Mouse (Mus musculus): ENCODE results near the gene Pgbd1. TPM values are rescaled to one million over a fixed set of nuclear protein-coding genes. Genes with fewer than 3 reads are reported as not detected.
"Not testable (repeated sequence)": the region's sequence is repeated elsewhere in the genome, so short reads cannot be mapped to it uniquely, and the experiment has no call there.

Gene Pgbd1
- polyA plus RNA-seq, 2 experiments: 2.4 to 3.1 TPM

GRCm38 (mm10) chr13:21468061-21469019, 27.5 kb upstream of the Pgbd1 start, which contains the start of gene Nkapl:
Gene Nkapl (minus strand): TSS chr13:21468509.
- H3K27me3 ChIP-seq (ENCODE audit: control insufficient read depth, insufficient read depth, low read length): 0 out of 2 replicates have a peak, but pooled peaks cover 5% of the 10 kb centered on the region
- peak; percentile 81 for DNase-seq (ENCODE audit: low spot score)
- H3K9me3 ChIP-seq (ENCODE audit: control insufficient read depth, low read length): peaks cover 5% of the 10 kb centered on the region; the same call in 1 of the 2 replicates
- H3K4me1 ChIP-seq (ENCODE audit: control insufficient read depth, insufficient read depth, low read length): no peaks in the 10 kb centered on the region
- H3K4me2 ChIP-seq (replicated peaks; ENCODE audit: low read depth, low read length, severe bottlenecking): peak within 1 kb of the TSS; percentile 94
- 0 out of 2 replicates have a peak, but pooled peaks have one; percentile 51 for TF ChIP-seq POLR2A (IDR thresholded peaks at IDR 0.05; ENCODE audit: borderline replicate concordance, extremely low read depth, insufficient read depth, insufficient read length)
- H3K27ac ChIP-seq (replicated peaks; ENCODE audit: low read depth, low read length): no peak within 1 kb of the TSS; the same call in 1 of the 2 replicates
- peak; percentile 98 for ATAC-seq (ENCODE audit: low FRiP score, low read depth)
- peak within 1 kb of the TSS; percentile 60 for H3K4me3 ChIP-seq (replicated peaks; ENCODE audit: low read length)
- H3K9ac ChIP-seq (ENCODE audit: low read depth, low read length, severe bottlenecking): peak within 1 kb of the TSS; percentile 73
- no peaks in the 10 kb centered on the region for H3K36me3 ChIP-seq (ENCODE audit: control insufficient read depth, insufficient read depth, low read length)
- WGBS: 2% methylated on average over 43 of the region's 54 CpGs

DNA sequence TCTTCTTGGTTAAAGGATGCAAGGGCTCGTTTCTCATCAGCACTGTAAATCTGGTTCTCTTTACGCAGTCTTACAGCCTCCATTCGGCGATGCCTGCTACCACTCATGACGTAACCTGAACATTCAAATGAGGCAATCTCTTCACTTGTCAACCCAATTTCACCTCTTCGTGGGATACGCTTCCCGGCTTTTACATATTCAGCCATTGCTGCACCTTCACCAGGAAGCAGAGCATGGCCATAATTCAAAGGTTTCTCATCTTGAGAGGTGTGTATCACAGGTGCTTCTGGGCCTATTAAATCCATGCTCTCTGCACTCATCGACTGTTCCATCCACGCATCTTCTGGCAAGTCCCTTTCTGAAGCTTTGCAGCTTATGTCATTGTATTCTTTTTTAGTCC, 26.5 kb upstream of the Pgbd1 start:
- no peak overlapping the region for H3K9ac ChIP-seq (ENCODE audit: low read depth, low read length, severe bottlenecking)
- ATAC-seq (ENCODE audit: low FRiP score, low read depth) (no peak), DNase-seq (ENCODE audit: low spot score) (no peak)
- no peaks in the 10 kb centered on the region for H3K4me1 ChIP-seq (ENCODE audit: control insufficient read depth, insufficient read depth, low read length)
- H3K27me3 ChIP-seq (ENCODE audit: control insufficient read depth, insufficient read depth, low read length): 0 out of 2 replicates have a peak, but pooled peaks cover 5% of the 10 kb centered on the region
- no peak overlapping the region for H3K4me2 ChIP-seq (replicated peaks; ENCODE audit: low read depth, low read length, severe bottlenecking)
- WGBS: 84% methylated on average over 10 of the region's 10 CpGs
- no peaks in the 10 kb centered on the region for H3K36me3 ChIP-seq (ENCODE audit: control insufficient read depth, insufficient read depth, low read length)
- peaks cover 5% of the 10 kb centered on the region; the same call in 1 of the 2 replicates for H3K9me3 ChIP-seq (ENCODE audit: control insufficient read depth, low read length)
- no peak for TF ChIP-seq POLR2A (IDR thresholded peaks at IDR 0.05; ENCODE audit: borderline replicate concordance, extremely low read depth, insufficient read depth, insufficient read length)
- H3K27ac ChIP-seq (replicated peaks; ENCODE audit: low read depth, low read length): no peak overlapping the region
- H3K4me3 ChIP-seq (replicated peaks; ENCODE audit: low read length): no peak overlapping the region

DNA sequence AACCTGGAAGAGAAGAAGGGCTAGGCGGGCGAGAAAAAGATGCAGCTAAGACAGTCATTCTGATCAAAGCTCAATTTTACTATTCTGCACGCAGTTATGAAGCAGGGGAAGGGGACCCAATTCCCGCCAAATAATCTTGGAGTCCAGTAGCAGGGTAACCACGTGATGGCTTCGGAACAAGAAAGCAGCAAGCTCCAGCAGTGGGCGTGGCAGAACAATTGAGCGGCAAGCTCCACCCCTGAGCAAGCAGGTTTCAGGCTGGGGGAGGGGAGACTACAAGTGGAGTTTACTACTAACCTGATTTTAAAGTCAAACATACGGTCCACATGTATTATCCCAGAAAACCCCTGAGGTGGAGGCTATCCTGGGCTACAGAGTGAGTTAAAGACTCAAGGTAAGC, 21.7 kb upstream of the Pgbd1 start:
- H3K27me3 ChIP-seq (ENCODE audit: control insufficient read depth, insufficient read depth, low read length); DNase-seq (ENCODE audit: low spot score); H3K9ac ChIP-seq (ENCODE audit: low read depth, low read length, severe bottlenecking); H3K9me3 ChIP-seq (ENCODE audit: control insufficient read depth, low read length); H3K36me3 ChIP-seq (ENCODE audit: control insufficient read depth, insufficient read depth, low read length); H3K27ac ChIP-seq (replicated peaks; ENCODE audit: low read depth, low read length); H3K4me2 ChIP-seq (replicated peaks; ENCODE audit: low read depth, low read length, severe bottlenecking); ATAC-seq (ENCODE audit: low FRiP score, low read depth); H3K4me1 ChIP-seq (ENCODE audit: control insufficient read depth, insufficient read depth, low read length); H3K4me3 ChIP-seq (replicated peaks; ENCODE audit: low read length): not testable (repeated sequence)
- WGBS: 45% methylated on average over 9 of the region's 9 CpGs

DNA sequence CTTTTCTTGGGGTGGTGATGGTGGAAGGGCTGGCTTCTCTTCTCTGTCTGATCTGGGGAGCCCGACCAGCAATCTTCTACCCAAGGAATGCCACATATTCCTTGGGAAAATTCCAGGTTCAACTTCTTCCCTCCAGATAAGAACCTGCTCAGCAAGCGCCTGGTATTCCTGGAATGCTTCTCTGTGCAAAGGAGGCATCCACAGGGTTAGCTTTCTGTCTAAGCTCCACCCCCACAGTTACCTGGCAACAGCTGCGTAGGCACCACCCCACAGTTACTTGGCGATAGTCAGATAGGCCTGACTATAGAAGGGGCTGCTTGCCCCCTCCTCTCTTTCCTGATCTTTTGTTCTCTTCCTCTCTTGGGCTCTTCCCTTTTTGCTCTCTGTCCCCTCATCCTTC, 15.5 kb upstream of the Pgbd1 start:
- Histone ChIP-seq H3K4me1 (ENCODE audit: control insufficient read depth, insufficient read depth, low read length) (peaks cover 8% of the 10 kb centered on the region), H3K9ac (ENCODE audit: low read depth, low read length, severe bottlenecking) (no peak overlapping the region), H3K4me3 (replicated peaks; ENCODE audit: low read length) (no peak overlapping the region), H3K27ac (replicated peaks; ENCODE audit: low read depth, low read length) (no peak overlapping the region), H3K4me2 (replicated peaks; ENCODE audit: low read depth, low read length, severe bottlenecking) (no peak overlapping the region), H3K9me3 (ENCODE audit: control insufficient read depth, low read length) (no peaks in the 10 kb centered on the region), H3K27me3 (ENCODE audit: control insufficient read depth, insufficient read depth, low read length) (no peaks in the 10 kb centered on the region; the same call in 1 of the 2 replicates), H3K36me3 (ENCODE audit: control insufficient read depth, insufficient read depth, low read length) (0 out of 2 replicates have a peak, but pooled peaks cover 5% of the 10 kb centered on the region)
- DNase-seq (ENCODE audit: low spot score) (no peak), ATAC-seq (ENCODE audit: low FRiP score, low read depth) (no peak)
- TF ChIP-seq POLR2A (IDR thresholded peaks at IDR 0.05; ENCODE audit: borderline replicate concordance, extremely low read depth, insufficient read depth, insufficient read length): no peak
- WGBS: 17% methylated on average over 4 of the region's 4 CpGs

DNA sequence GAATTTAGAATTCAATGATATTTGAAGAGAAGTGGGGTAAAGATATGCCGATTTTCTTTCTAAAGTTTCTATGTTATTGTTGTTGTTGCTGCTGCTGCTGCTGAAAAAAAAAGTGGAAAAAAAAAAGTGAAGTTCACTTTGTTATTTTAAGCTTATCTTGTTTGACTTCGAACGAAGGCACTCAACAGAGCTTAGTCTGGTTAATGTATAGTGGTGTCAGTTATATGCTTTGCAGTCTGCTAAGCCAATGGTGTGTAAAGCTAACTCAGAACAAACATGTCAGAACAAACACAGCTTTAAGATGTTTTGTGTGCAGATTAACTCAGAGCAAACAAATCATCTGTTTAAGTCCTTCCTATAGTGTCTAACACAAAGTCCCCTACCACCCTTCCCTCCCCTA, 13.3 kb upstream of the Pgbd1 start:
- TF ChIP-seq POLR2A (IDR thresholded peaks at IDR 0.05; ENCODE audit: borderline replicate concordance, extremely low read depth, insufficient read depth, insufficient read length): no peak
- Histone ChIP-seq H3K9me3 (ENCODE audit: control insufficient read depth, low read length) (no peaks in the 10 kb centered on the region), H3K4me1 (ENCODE audit: control insufficient read depth, insufficient read depth, low read length) (peaks cover 8% of the 10 kb centered on the region), H3K9ac (ENCODE audit: low read depth, low read length, severe bottlenecking) (no peak overlapping the region), H3K4me2 (replicated peaks; ENCODE audit: low read depth, low read length, severe bottlenecking) (peak overlapping the region; percentile 77), H3K4me3 (replicated peaks; ENCODE audit: low read length) (no peak overlapping the region), H3K27me3 (ENCODE audit: control insufficient read depth, insufficient read depth, low read length) (no peaks in the 10 kb centered on the region; the same call in 1 of the 2 replicates), H3K36me3 (ENCODE audit: control insufficient read depth, insufficient read depth, low read length) (peaks cover 12% of the 10 kb centered on the region; the same call in 1 of the 2 replicates), H3K27ac (replicated peaks; ENCODE audit: low read depth, low read length) (no peak overlapping the region)
- 97% methylated on average over 3 of the region's 3 CpGs for WGBS
- ATAC-seq (ENCODE audit: low FRiP score, low read depth) (no peak), DNase-seq (ENCODE audit: low spot score) (no peak)

Data from limb, embryonic 14.5 days (tissue).